Mouse (Mus musculus) G1E (cell line): ENCODE results near the gene Grhpr. TPM values are rescaled to one million over a fixed set of nuclear protein-coding genes. Genes with fewer than 3 reads are reported as not detected.

Source experiments
- polyA plus RNA-seq: library from polyadenylated mRNA; stranded (reverse); fragments of >175 nt; gene quantifications from 2 replicates; pipeline ENCODE4 v1.2.3, GENCODE M21; 2012
- total RNA-seq, 2 experiments: library from RNA; stranded (forward) in 1 of 2; stranded (reverse) in 1 of 2; fragments of 200-1000 nt in 1 of 2; fragments of >200 nt in 1 of 2; fragmentation: Nextera tagmentation in 1 of 2; gene quantifications; 2 replicates each; pipeline ENCODE4 v1.2.3; 2014 to 2017

Grhpr gene
- total and polyA plus RNA-seq, 3 experiments = 25.2 to 119 (median 30.5) TPM

Other genes with a start within 250 kb of the Grhpr start
- gene Zcchc7, start 225.5 kb upstream of the Grhpr start, total RNA-seq (2014; fragmentation: Nextera tagmentation) = 59.9 and 61.3 TPM in 2 replicates
- gene Zcchc7, start 225.5 kb upstream of the Grhpr start, total RNA-seq (2017) = 67.7 and 129 TPM in 2 replicates
- gene Zcchc7, start 225.5 kb upstream of the Grhpr start, polyA plus RNA-seq = 26.3 and 28.6 TPM in 2 replicates
- gene Zbtb5, start 31.0 kb downstream of the Grhpr start, total RNA-seq (2014; fragmentation: Nextera tagmentation) = 9.7 and 10.9 TPM in 2 replicates
- gene Zbtb5, start 31.0 kb downstream of the Grhpr start, total RNA-seq (2017) = 8.7 and 9.8 TPM in 2 replicates
- 2.3 and 2.6 TPM in 2 replicates for gene Zbtb5, start 31.0 kb downstream of the Grhpr start, polyA plus RNA-seq
- gene Polr1e, start 37.2 kb downstream of the Grhpr start, total RNA-seq (2014; fragmentation: Nextera tagmentation) = 21.4 and 23.2 TPM in 2 replicates
- gene Polr1e, start 37.2 kb downstream of the Grhpr start, total RNA-seq (2017) = 31.7 and 44.5 TPM in 2 replicates
- gene Polr1e, start 37.2 kb downstream of the Grhpr start, polyA plus RNA-seq = 3.5 and 9.2 TPM in 2 replicates
- 5.1 and 5.3 TPM in 2 replicates for gene Fbxo10, start 103.2 kb downstream of the Grhpr start, total RNA-seq (2014; fragmentation: Nextera tagmentation)
- gene Fbxo10, start 103.2 kb downstream of the Grhpr start, total RNA-seq (2017) = 4.3 and 4.5 TPM in 2 replicates
- gene Fbxo10, start 103.2 kb downstream of the Grhpr start, polyA plus RNA-seq = 3.1 and 3.3 TPM in 2 replicates
- gene Tomm5, start 126.7 kb downstream of the Grhpr start, total RNA-seq (2014; fragmentation: Nextera tagmentation) = 106 and 135 TPM in 2 replicates
- 291 and 355 TPM in 2 replicates for gene Tomm5, start 126.7 kb downstream of the Grhpr start, total RNA-seq (2017)
- gene Tomm5, start 126.7 kb downstream of the Grhpr start, polyA plus RNA-seq = 127 and 156 TPM in 2 replicates
- gene Frmpd1, start 203.5 kb downstream of the Grhpr start, total RNA-seq (2014; fragmentation: Nextera tagmentation) = 20.8 and 30.5 TPM in 2 replicates
- gene Frmpd1, start 203.5 kb downstream of the Grhpr start, total RNA-seq (2017) = 22.5 and 23.2 TPM in 2 replicates
- gene Frmpd1, start 203.5 kb downstream of the Grhpr start, polyA plus RNA-seq = 8.3 and 9.2 TPM in 2 replicates